Mouse (Mus musculus) large intestine, adult 2 months (tissue): ENCODE measurements around the gene Unc93a2. TPM values are rescaled to one million over a fixed set of nuclear protein-coding genes. Genes with fewer than 3 reads are reported as not detected.

Experiments
- polyA plus RNA-seq: library from polyadenylated mRNA; depleted of rRNA; stranded (reverse); fragments of >200 nt; gene quantifications from 2 replicates; pipeline ENCODE4 v1.2.3, GENCODE M21; 2012; rRNA removed

The Unc93a2 gene
- polyA plus RNA-seq, 1 experiment, result 8.8 TPM

Other genes starting within 250 kb of the Unc93a2 start
- gene Rps6ka2, start 215.3 kb downstream of the Unc93a2 start, polyA plus RNA-seq, result 2.3 and 2.9 TPM in 2 replicates
- gene Tcp10a, start 60.8 kb downstream of the Unc93a2 start, polyA plus RNA-seq, result not detected in 2 replicates
- gene Ttll2, start 32.8 kb downstream of the Unc93a2 start, polyA plus RNA-seq, result 2.1 and 6.3 TPM in 2 replicates
- 1.5 TPM in 1 of 2 replicates, not detected in the other for gene Gm49630, start 13.5 kb downstream of the Unc93a2 start, polyA plus RNA-seq